Mouse (Mus musculus) heart, adult 18-20 months (tissue): ENCODE measurements around the gene Mfsd12. TPM values are rescaled to one million over a fixed set of nuclear protein-coding genes. Genes with fewer than 3 reads are reported as not detected.

ENCODE experiments used
- DNase-seq, 2 experiments: peaks; one replicate each; pipeline ENCODE4 v3.0.0; 2021 to 2022; ENCODE audit warnings: mixed read lengths in 1 of 2
- long read RNA-seq, 2 experiments: library from polyadenylated mRNA; stranded (forward); transcript quantifications; one replicate each; pipeline ENCODE4 v2.0.0; 2021
- total RNA-seq, 2 experiments: library from RNA; stranded (reverse); gene quantifications; 2 replicates each; pipeline ENCODE4 v1.2.3; 2021

The Mfsd12 gene
- total RNA-seq: 10 to 100 TPM; 11.0 to 12.7 TPM
- long read RNA-seq, experiment 1, transcript Mfsd12-201 (10 exons, 3,971 nt): major isoform, 5 of 10 reads
- long read RNA-seq, experiment 1, partial matches to known transcripts: 1 of 10 reads
- long read RNA-seq, experiment 1, other reads (novel, unspliced or antisense): 4 of 10 reads
- long read RNA-seq, experiment 2, partial matches to known transcripts: 0 of 4 reads
- long read RNA-seq, experiment 2, other reads (novel, unspliced or antisense): 2 of 4 reads

DNA sequence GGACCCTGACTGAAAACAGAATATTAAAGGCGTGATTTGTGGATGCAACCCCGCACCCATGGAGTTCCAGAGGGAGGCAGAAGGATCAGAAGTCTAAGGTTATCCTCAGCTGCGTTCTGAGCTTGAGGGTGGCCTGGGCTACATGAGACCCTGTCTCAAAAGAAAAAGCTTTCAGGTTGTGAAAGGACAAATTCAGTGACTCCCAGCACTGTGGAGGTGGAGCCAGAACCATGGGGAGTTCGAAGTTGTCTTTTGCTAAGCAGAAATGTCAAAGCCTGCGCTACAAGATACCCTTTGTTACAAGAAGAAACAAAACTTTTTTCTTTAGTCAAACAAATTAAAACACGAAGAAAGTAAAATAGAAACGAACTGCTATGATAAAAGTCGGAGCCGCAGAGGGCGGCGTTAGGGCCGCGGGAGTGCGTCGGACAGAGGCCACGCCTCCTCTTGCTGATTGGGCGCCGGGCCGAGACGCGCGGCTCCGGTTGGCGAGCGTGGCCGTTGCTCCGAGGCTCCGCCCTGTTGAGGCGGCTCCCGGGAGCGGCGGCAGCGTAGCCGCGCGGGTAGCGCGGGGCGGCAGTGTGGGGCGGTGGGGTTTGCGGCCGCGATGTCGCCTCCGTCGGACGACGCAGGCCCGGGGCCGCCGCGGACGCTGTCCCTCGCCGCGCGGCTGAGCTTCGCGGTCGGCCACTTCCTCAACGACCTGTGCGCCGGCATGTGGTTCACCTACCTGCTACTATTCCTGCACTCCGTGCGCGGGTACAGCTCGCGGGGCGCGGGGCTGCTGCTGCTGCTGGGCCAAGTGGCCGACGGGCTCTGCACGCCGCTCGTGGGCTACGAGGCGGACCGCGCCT is at the start of gene Mfsd12:
Mfsd12 (plus strand) TSS at position 501 of the 854 bp plus-strand sequence.
- DNase-seq: peak; percentile 94 to 95

DNA sequence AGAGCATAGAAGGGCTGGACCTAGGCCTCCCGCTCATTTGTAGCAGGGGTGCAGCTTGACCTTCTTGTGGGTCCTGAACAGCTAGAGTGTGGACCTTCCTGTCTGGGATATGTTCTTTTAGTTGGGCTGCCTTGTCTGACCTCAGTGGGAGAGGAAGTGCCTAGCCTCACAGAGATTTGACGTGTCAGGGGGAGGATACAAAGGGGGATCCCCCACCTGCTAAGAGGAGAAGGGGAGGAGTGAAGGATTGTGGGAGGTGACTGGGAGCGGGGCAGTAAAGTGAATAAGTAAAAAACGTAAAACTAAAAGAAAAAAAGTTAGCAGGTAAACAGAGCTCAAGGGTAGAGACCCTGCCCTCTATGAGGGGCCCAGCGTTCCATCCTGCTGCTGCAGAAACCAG is 47.7 kb upstream of the Mfsd12 start:
- no peak for DNase-seq

DNA sequence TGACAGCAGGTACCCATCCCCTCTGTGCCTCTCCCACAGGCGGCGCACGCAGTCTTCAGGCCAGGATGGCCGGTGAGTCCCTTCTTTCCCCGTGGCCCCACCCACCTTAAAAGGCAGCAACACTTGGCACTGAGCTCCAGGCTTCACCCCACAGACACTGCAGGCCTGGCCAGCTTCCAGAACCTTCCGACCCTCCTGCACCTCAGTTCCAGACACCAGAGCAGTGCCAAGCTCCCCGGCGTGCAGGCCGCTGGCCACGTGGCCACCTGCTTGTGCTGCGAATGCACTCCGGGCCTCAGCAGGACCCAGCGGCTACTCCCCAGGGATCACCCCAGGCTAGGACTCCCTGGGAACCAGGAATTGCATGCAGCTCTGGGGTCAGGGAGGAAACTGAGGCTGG is 43.7 kb upstream of the Mfsd12 start:
- DNase-seq: no peak

DNA sequence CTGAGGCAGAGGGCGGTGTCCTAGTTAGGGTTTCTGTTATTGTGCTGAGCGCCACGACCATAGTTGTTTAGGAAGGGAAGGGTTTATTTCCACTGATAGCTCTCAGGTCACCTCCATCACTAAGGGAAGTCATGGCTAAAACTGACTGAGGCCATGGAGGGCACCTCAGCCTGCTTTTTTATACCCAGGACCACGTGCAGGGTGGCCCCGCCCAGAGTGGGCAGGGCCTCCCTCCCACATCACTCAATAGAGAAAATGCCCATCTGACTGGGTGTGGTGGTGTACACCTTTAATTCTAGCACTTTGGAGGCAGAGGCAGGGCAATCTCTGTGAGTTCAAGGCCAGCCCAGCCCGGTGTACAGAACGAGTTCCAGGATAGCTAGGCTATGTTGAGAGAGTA is 43.1 kb upstream of the Mfsd12 start:
- no peak for DNase-seq

DNA sequence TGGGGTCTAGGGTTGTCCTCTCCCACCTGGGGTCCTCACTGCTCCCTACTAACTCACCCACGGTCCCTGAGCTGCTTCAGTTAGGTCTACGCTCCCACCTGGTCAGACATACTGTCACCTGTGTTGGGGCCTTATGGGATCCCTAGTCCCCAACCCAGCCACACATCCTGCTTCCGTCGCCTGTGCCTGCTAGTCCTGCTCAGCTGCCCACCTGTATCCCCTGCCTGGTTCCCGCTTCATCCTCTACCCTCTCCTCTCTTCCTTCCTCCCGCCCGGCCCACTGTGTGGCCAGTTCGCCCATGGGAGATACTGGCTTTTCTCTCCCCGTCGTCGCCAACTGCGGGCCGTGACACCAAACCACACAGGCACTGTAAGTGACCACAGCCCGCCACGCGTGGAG is 41.7 kb upstream of the Mfsd12 start:
- DNase-seq: no peak

DNA sequence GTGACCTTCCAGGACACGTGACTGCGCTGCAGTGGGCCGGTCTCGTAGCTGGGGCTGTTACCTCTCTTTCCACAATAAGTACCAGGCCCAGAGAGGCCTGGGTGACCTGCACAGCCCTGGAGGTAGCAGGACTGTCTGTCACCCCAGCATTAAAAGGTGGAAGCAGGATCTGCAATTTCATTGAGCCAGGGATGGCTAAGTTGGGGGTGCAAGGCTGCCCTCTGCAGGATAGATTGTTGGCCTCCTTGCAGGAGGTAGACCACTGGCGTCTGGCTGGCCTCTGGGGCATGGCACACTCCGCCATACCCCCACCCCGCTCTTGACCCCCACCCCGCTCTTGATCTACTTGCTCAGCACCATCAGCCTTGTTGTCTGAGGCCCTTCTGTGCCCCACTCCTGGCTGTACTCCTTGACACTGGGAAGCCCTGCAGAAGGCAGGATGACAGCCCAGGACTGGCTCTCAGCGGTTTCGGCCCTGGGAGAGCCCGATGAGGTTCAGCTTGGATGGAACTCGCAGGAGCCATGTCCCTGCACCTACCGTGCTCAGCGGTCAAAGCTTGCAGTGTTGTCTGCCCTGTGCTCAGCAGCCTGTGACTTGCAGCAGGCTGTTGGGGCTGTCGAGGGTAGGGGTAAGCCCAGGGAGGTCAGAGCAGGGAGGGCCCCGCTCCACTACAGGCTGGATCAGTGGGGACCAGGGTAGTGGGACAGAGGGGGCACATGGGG is 40.8 kb upstream of the Mfsd12 start:
- no peak for DNase-seq

DNA sequence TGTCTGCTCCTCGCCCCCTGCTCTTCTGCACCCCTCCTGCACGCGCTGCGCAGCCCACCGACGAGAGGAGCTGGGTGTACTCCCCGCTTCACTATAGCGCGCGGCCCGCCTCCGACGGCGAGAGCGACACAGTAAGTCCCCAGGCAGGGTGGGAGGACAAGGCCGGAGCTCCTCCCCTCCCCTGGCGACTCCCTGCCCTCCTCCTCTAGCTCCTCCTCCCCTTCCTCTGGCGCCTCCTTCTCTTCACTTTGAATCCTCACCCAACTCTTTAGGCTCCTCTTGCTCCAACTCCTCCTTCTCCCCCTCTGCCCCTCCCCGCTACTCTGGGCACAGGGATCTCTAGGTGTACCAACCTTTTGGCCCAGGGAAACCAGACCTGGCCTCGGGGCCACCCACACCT is 40.0 kb upstream of the Mfsd12 start:
- no peak for DNase-seq

DNA sequence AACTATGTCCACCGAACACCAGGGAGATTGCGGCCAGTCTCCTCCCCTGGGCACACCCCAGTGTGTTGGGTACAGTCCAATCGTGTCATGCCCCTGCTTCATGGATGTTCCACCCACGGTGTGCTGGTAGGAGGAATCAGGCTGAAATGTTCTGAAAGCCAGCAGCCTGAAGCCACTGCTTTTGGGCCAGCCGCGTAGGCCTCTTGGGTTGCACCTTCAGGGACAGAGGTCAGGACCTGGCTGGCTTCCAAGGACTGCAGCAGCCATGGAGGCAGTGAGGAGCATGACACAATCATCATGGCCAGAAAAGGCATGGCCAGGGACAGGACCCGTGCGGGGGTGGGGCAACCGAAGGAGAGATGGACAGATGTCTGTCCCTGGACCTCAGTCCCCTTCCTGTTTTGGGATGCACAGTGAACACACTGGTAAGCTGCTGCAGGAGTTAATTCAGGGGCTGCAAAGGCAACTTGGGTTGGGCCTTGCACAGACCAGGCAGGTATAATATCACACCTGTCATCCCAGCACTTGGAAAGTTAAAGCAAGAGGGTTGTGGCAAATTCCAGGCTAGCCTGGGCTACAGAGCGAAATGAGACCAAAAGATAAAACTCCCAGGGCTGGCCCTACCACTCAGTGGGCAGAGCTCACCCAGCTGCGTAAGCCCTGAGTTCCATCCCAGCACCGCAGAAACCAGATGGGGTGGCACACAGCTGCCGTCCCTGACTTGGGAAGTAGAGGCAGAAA is 38.5 kb upstream of the Mfsd12 start:
- DNase-seq: peak in 1 of 2 experiments; percentile 48

DNA sequence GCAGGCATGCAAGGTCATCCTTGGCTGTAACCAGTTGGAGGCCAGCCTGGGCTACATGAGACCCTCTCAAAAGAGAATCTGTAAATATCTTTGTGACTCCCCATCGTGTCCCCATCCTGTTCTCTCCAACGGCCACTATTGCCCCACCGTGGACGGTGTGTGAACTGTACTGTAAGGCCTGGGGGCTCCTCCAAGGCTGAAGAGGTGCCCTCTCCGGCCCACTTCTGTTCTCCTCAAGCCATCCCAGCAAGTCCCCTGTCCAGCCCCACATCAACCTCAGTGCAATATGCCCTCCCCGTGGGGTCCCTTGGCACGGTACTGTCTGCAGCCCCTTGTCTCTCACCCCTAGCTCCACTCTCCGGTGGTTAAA is 38.0 kb upstream of the Mfsd12 start:
- peak in 1 of 2 experiments; percentile 42 for DNase-seq

DNA sequence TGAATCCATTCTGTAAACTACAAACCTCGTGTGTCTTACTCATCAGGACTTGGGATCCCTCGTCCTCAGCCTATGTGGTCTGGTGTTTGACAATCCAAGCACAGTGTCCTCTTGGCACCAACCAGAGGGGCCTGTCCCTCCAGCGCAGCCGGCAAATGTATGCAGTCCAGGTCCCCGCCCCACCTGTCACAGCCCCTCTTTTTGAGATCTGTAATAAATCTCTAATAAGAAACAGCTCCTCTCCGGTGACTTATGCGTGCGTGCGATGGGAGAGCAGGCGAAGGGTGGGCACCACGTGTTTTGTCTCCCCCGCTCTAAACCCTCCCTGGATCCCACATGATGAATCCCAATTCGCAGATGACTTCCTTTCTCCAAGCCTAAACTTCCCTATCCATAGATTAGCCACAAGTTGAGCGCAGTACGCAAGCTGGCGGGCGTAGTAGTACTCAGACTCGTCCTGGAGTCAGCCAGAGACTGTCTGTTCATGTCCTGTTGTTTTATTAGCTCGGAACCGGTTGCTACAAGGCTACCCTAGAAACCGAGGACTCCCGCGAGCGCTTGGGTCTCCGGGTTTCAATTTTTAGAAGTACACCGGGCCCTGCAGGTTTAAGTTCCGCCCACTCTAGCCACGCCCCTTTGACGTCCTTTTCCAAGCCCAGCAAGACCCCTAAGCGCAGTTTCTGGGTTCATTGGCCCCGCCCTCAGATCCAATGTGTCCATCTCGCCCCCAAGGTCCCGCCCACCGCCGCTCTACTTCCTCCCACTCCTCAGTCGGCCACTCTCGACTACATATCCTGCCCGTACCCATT is 37.3 kb upstream of the Mfsd12 start:
- DNase-seq: no peak

DNA sequence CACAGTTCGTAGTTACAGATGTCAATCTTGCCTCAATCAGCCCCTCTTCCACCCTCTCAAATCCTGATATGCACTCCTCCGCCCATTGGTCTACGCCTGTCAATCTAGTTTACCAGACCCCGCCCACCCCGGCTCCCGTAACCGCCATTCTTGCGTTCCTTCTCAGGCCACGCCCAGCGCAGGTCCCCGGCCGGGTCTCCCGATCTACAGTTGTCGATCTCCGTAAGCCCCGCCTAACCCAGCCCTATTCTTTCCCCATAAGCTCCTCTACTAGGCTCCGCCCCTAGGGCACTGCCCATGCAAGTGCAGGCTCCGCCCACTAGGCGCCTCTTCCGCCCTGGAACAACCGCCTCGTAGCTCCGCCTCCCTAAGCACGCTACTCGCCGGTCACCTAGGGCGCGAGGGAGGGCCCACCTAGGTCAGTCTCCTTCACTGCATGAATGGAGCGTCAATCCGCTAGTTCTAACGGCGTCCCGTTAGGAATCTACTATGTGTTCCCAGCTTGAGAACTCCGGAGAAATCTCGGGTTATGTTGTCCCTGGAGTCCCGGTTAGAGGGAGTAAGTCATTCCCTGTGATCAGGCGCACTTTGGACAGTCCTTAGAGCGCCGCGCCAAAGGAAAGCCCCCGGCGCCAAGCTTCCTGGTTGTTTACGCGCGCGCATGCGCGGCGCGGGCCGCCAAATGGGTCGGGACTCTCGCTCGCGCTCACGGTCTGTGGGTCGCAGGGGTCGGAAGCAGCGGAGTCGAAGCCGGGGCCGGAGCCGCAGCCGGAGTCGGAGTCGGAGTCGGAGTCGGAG is 36.5 kb upstream of the Mfsd12 start, which contains the start of gene Cactin:
Cactin (plus strand) TSS at position 554 of the 798 bp plus-strand sequence.
- peak; percentile 99 to 100 for DNase-seq

DNA sequence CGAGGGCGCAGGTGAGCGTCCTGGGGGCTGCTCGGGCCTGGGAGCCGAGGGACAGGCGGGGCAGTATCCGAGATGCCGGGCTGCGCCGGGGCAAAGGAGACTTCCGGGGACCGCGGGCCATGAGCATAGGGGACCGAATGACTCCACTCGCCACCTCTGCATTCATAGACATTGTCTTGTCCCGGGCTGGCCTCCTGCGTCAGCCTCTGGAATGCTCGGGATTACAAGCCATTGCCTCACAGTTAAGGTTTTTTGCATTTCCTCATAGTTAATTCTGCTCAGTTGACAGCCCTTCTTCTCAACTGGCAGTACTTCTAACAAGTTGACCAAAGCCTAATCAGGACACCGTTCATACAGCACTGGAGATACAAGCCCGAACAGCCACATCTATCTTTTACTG is 35.9 kb upstream of the Mfsd12 start:
- DNase-seq: no peak

DNA sequence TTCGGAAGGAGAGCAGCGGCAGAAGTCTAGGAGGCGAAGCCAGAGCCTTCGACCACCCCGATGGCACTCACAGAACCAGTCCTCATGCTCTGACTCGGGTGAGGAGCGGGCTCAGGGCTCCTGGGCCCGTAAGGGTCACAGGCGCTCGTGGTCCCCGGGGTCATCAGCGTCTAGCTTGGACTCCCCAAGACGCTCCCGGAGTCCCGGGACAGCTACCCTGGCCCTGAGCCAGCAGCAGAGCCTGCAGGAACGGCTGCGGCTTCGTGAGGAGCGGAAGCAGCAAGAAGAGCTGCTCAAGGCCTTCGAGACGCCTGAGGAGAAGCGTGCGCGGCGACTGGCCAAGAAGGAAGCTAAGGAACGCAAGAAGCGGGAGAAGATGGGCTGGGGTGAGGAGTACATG is 34.8 kb upstream of the Mfsd12 start:
- DNase-seq: no peak

DNA sequence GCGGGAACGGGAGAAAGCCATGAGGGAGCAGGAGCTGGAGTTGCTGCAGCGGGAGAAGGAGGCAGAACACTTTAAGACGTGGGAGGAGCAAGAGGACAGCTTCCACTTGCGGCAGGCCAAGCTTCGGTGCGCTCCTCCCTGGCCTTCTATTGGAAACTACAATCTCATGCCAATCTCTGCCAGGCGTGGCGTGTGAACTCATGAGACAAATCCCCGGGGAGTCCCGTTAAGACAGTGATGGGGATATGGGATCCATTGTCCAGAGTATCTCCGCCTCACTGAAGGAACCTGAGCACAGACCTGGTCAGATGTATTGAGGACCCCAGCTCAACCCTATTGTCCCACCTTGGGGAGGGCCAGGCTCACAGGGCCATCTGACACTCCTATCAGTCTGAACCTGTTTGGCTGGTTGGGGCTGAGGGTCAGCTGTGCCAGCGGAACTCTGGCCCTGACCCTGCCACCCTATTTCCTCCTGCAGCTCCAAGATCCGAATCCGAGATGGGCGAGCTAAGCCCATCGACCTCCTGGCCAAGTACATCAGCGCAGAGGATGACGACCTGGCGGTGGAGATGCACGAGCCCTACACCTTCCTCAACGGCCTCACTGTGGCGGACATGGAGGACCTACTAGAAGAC is 34.0 kb upstream of the Mfsd12 start:
- no peak for DNase-seq

DNA sequence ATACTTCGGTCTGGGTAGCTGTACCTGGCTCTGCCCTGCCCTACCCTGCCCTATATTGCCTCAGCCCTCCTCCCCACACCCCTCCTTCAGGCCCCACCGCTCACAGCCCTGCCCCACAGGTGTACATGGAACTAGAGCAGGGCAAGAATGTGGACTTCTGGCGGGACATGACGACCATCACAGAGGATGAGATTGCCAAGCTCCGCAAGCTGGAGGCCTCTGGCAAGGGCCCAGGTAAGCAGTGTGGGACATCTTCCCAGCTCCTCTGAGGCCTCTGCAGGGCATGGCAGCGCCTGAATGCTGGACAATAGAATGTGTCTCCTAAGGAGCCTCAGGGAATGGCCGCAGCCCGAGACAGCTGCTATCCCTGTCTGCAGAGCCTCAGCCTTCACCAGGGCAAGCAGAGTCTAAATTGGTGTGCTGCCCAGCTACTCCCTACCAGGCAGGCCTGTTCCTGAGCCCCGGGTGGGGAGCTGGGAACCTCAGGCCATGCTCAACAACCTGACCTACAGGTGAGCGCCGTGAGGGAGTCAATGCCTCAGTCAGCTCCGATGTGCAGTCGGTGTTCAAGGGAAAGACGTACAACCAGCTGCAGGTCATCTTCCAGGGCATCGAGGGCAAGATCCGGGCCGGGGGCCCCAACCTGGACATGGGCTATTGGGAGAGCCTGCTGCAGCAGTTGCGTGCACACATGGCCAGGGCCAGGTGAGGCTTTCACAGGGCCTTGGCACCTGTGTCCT is 33.3 kb upstream of the Mfsd12 start:
- DNase-seq: no peak

DNA sequence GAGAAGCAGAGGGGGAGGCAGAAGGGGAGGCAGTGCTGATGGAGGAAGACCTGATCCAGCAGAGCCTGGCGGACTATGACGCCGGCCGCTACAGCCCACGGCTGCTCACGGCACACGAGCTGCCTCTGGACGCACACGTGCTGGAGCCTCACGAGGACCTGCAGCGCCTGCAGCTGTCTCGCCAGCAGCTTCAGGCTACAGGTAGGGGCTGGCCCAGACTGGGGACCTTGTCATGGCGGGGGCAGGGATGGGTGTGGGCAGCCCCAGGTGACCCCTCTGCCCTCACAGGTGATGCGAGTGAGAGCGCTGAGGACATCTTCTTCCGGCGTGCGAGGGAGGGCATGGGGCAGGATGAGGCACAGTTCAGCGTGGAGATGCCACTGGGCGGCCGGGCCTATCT is 32.1 kb upstream of the Mfsd12 start:
- no peak for DNase-seq

DNA sequence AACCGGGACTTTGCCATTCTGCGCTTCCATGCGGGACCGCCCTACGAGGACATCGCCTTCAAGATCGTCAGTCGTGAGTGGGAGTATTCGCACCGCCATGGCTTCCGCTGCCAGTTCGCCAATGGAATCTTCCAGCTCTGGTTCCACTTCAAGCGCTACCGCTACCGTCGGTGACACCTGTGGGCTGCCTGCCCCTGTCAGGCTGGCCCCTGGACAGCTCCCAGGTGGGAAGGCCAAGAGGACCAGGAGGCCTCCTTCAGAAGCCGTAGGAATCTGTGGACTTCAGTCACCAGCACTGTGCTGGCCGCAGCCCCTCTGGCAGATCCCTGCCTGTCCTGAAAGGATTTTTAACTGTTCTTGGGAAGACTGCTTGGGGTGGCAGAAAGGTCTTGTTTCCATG is 31.5 kb upstream of the Mfsd12 start:
- DNase-seq: no peak

DNA sequence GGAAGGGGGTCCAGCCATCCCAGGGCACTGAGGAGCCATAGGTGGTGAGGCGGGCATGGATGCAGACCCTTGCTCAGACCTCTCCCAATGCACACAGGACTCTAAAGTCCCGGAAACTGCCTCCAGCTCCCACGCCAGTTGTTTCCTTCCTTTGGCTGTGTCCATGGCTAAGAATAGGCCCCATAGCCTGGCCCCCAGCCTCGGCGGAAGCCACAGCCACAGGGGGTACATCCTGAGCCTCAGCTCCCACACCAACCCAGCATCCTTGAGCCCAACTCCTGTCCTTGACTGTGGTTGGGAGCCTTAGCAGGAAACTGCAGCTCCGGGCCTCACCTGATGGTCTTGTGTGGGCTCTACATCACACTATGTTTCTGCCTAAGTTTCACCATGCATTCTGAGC is 30.4 kb upstream of the Mfsd12 start:
- peak; percentile 53 to 82 for DNase-seq

DNA sequence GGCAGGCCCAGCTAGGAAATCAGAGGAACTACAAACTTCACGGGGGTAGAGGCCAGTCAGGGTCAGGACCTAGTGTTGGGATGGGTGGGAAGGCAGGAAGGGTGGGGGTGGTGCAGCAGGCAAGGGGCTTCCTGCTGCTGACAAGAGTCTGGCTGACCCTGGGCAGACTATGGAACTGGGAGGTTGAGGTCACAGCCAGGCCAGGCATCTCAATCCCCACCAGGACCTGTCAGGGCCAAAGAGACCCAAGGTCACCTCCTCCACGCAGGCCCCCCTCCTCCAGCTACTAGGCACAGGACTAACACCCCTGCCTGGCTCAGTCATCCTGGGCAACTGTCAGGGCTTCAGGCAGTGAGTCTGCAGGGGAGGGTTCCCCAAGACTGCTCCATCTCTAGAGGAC is 29.3 kb upstream of the Mfsd12 start:
- DNase-seq: peak; percentile 33 to 66
